Mouse (Mus musculus) kidney, embryonic 15.5 days (tissue): Measurements from ENCODE around the gene Tomm40l. TPM values are rescaled to one million over a fixed set of nuclear protein-coding genes. Genes with fewer than 3 reads are reported as not detected.

Experiments used
- ATAC-seq: fragments of 200-750 bp; cut with Nextera tagmentation; replicated peaks from 2 replicates; pipeline ENCODE4 v1.8.0; 2017; ENCODE audit warnings: moderate TSS enrichment; ENCODE audit not compliant: low FRiP score
- H3K27ac ChIP-seq: fragments of 300-500 bp; sonication (generic); 2 replicates; pipeline ENCODE4 v1.5.1; 2015; ENCODE audit warnings: mild to moderate bottlenecking, inconsistent platforms
- H3K27me3 ChIP-seq: fragments of 300-500 bp; sonication (generic); 2 replicates; pipeline ENCODE4 v1.6.1; 2015; ENCODE audit warnings: inconsistent platforms
- H3K36me3 ChIP-seq: fragments of 300-500 bp; sonication (generic); 2 replicates; pipeline ENCODE4 v1.6.1; 2015; ENCODE audit warnings: inconsistent platforms
- H3K4me1 ChIP-seq: fragments of 300-500 bp; sonication (generic); 2 replicates; pipeline ENCODE4 v1.6.1; 2015; ENCODE audit warnings: inconsistent platforms
- H3K4me2 ChIP-seq: fragments of 300-500 bp; sonication (generic); 2 replicates; pipeline ENCODE4 v1.6.1; 2015; ENCODE audit warnings: moderate library complexity, mild to moderate bottlenecking, inconsistent platforms
- H3K4me3 ChIP-seq: fragments of 300-500 bp; sonication (generic); replicated peaks from 2 replicates; pipeline ENCODE4 v1.5.1; 2015; ENCODE audit warnings: mild to moderate bottlenecking, inconsistent platforms
- H3K9ac ChIP-seq: fragments of 300-500 bp; sonication (generic); 2 replicates; pipeline ENCODE4 v1.6.1; 2015; ENCODE audit warnings: mild to moderate bottlenecking, inconsistent platforms
- H3K9me3 ChIP-seq: fragments of 300-500 bp; sonication (generic); replicated peaks from 2 replicates; pipeline ENCODE4 v1.6.1; 2016; ENCODE audit warnings: inconsistent platforms
- WGBS: fragments of 180-500 bp; shearing (Covaris S2); methylation state at CpG from one replicate; pipeline ENCODE4 v1.1.7; 2015; ENCODE audit warnings: mixed read lengths; 5-methylcytosine and 5-hydroxymethylcytosine counted together
- polyA plus RNA-seq: library from polyadenylated mRNA; unstranded; fragments of >200 nt; fragmentation: Nextera tagmentation; extraction: Ambion mirVana; gene quantifications from 2 replicates; pipeline ENCODE4 v1.2.1, GENCODE M21; 2015

Gene Tomm40l
- polyA plus RNA-seq, 1 experiment from 2014 or later, result 35.4 TPM

DNA sequence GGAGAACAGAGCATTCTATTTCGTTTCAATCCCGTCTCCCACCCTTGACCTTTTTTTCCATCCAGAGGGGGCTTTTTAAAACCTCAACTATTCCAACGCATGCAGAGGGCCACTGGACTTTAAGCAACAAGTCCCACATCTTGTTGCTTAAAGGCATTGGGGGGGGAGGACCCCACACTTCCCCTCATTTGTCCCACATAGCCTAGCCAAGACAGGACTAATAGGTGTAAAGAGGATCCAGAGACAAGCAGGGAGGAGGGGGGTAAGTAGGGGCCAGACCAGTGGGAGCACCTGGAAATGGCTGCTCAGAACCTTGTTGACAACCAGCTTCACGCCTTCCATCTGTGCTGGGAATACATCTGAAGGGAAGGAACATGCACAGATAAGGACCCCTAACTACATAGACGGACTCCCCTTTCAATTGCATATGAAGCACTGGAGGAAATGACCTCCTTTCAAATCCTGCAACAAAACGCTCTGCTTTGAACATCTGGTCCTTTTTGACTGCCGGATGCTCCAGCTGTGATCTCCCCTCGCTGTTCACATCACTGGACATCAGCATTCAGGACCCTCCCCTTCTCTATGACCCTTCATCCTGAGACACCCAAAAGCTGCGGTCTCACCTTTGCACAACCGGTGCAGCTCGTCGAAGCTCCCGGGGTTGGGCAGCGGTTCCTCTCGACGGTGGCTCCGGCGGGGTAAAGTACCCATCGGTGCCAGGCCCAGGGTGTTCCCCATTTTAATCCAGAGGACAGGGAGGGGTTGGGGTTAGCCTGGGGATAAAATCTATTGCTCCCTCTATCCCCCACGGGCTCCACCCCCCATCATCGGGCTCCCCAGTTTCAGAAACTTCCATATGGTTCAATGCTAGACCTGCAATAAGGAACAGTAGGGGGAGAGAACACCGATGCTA, 777 bp downstream of the Tomm40l start:
- Histone ChIP-seq H3K36me3 (peaks cover 27% of the 10 kb centered on the region), H3K27me3 (no peaks in the 10 kb centered on the region), H3K27ac (peak overlapping the region; percentile 64; the same call in 1 of the 2 replicates), H3K9me3 (no peaks in the 10 kb centered on the region), H3K4me1 (peaks cover 20% of the 10 kb centered on the region), H3K4me3 (peak overlapping the region; percentile 74), H3K4me2 (peak overlapping the region; percentile 73), H3K9ac (peak overlapping the region; percentile 59)
- peak; percentile 0; the same call in 1 of the 2 replicates for ATAC-seq
- WGBS, result 4% methylated on average over 22 of the region's 22 CpGs

DNA sequence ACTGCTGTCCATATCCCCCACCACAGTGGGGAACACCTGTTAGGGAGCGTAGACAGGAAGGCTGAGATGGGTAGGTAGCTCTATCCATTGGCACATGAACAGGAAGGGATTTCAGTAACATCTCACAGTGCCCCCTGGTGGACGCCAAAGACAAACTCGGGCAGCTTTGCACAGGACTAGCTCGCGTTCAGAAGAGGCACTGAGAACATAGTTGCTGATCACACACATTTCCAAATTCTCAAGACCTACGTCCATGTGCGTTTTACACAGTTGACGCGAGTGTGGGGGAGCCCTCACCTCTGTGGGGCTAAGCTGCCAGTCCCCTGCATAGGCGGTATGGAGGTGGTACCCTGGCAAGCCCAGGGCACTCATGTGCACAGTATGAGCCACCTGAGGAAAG, 1.4 kb downstream of the Tomm40l start:
- Histone ChIP-seq H3K27ac (no peak overlapping the region), H3K9ac (peak overlapping the region; percentile 59; the same call in 1 of the 2 replicates), H3K4me3 (peak overlapping the region; percentile 74), H3K27me3 (no peaks in the 10 kb centered on the region), H3K36me3 (peaks cover 27% of the 10 kb centered on the region), H3K4me2 (peak overlapping the region; percentile 73), H3K4me1 (peaks cover 20% of the 10 kb centered on the region), H3K9me3 (no peaks in the 10 kb centered on the region)
- 6% methylated on average over 10 of the region's 10 CpGs for WGBS
- 0 out of 2 replicates have a peak, but pooled peaks have one; percentile 9 for ATAC-seq

DNA sequence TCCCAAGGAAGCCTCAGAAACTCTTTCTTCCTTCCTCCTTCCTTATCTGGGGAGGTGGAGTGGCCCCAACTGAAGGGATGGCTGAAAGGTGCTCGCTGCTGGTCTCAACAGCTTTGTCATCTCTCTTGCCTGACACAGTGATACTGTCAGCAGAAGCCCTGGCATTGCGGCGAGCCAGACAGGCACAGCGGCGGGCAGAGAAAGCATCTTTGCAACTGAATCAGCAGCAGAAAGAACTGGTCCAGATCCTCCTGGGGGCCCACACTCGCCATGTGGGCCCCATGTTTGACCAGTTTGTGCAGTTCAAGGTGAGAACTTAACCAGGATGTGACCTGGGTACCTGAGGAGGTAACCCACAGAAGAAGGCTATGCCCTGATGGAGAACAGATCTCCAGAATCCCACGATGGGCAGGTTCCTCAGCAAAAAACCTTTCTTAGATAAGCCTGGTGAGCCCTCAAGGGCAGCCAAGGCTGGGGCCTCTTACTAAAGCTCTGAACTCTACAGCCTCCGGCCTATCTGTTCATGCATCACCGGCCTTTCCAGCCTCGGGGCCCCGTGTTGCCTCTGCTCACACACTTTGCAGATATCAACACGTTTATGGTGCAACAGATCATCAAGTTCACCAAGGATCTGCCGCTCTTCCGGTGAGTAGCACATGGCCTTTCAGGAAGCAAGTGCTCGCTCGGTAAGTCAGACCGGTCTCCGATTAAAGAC, 5.9 kb downstream of the Tomm40l start:
- peaks cover 10% of the 10 kb centered on the region for H3K4me1 ChIP-seq
- ATAC-seq, result no peak
- H3K27me3 ChIP-seq, result no peaks in the 10 kb centered on the region
- H3K4me3 ChIP-seq, result no peak overlapping the region
- peaks cover 27% of the 10 kb centered on the region for H3K36me3 ChIP-seq
- H3K9ac ChIP-seq, result no peak overlapping the region
- WGBS, result 79% methylated on average over 18 of the region's 18 CpGs
- no peak overlapping the region for H3K27ac ChIP-seq
- no peak overlapping the region for H3K4me2 ChIP-seq
- H3K9me3 ChIP-seq, result no peaks in the 10 kb centered on the region

DNA sequence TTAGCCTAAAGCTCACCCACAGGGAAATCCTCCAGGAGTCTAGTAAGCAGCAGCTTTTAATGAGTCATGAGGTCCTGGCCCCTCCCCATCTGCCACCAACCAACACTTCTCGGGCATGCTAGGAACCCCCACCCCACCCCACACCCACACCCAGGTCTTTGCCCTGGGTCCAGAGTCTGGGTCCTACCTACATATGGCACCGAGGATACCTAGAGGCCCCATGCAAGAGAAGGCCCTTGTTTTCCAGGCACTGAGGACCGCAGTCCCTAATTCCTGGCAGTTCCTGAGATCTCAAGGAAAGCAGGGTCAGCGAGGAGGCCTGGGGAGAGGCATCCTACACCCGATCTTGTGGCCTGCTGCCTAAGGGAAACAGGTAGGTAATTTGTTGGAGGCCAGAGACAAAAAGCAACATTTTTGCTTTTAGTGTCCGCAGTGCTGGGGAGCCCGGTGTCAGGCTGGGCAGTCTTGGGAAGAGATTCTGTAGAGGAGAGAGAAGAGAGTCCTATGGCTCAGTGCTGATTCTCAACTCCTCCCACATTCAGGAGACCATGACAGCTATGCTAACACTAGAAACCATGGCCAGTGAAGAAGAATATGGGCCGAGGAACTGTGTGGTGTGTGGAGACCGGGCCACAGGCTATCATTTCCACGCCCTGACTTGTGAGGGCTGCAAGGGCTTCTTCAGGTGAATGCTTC, 8.4 kb downstream of the Tomm40l start, which contains the start of gene Nr1i3:
Nr1i3 (plus strand) TSS at position 170 of the 696 bp plus-strand sequence.
- peaks cover 4% of the 10 kb centered on the region for H3K4me1 ChIP-seq
- H3K4me3 ChIP-seq, result no peak within 1 kb of the TSS
- H3K27ac ChIP-seq, result no peak within 1 kb of the TSS
- WGBS, result 67% methylated on average over 10 of the region's 10 CpGs
- no peaks in the 10 kb centered on the region for H3K9me3 ChIP-seq
- H3K9ac ChIP-seq, result no peak within 1 kb of the TSS
- no peak within 1 kb of the TSS for H3K4me2 ChIP-seq
- peaks cover 12% of the 10 kb centered on the region for H3K36me3 ChIP-seq
- ATAC-seq, result no peak; the same call in 1 of the 2 replicates
- no peaks in the 10 kb centered on the region for H3K27me3 ChIP-seq

DNA sequence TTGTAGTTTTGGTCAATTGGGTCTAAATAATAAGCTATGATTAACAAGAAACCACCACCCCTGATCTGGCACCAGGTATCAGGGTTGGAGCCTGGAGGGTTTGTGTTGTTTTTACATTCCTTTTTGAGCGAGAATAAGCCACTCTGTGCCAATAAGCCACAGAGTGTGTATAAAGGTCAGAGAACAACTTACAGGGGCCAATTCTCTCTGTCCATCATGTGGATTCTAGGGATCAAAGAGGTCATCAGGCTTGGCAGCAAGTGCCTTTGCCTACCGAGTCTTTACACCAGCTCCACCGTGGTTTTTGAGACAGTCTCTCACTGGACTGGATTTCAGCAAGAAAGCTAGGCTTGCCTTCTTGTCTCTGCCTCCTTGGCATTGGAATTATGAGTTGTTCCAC, 9.5 kb downstream of the Tomm40l start:
- H3K4me3 ChIP-seq, result no peak overlapping the region
- H3K4me1 ChIP-seq, result peaks cover 4% of the 10 kb centered on the region
- no peak overlapping the region for H3K27ac ChIP-seq
- no peak overlapping the region for H3K9ac ChIP-seq
- H3K4me2 ChIP-seq, result no peak overlapping the region
- no peaks in the 10 kb centered on the region for H3K27me3 ChIP-seq
- no peak for ATAC-seq
- no peaks in the 10 kb centered on the region for H3K9me3 ChIP-seq
- 39% methylated on average over 3 of the region's 3 CpGs for WGBS
- H3K36me3 ChIP-seq, result 0 out of 2 replicates have a peak, but pooled peaks cover under 1% of the 10 kb centered on the region

DNA sequence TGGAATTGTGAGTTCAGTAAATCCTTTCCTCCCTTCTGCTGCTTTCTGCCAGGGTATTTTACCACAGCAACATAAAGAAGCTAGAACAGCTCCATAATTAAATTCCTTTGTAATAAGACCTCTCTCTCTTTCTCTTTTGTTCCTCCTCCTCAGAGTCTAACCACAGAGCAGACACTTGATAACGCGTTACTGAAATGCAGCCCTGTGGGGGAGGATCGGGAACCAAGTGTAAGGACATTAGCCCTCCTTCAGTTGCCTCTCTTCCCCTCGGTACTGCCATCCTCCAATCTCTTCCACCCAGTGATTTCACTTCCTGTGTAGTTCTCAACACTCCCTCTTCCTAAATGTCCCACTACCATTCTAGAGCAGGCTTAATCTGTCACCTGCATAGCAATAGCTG, 12.9 kb downstream of the Tomm40l start:
- no peak overlapping the region for H3K4me3 ChIP-seq
- no peaks in the 10 kb centered on the region for H3K27me3 ChIP-seq
- 14% methylated on average over 4 of the region's 4 CpGs for WGBS
- no peaks in the 10 kb centered on the region for H3K9me3 ChIP-seq
- H3K36me3 ChIP-seq, result no peaks in the 10 kb centered on the region
- no peak overlapping the region for H3K27ac ChIP-seq
- no peak overlapping the region for H3K9ac ChIP-seq
- H3K4me2 ChIP-seq, result no peak overlapping the region
- H3K4me1 ChIP-seq, result peaks cover 4% of the 10 kb centered on the region
- ATAC-seq, result peak; percentile 58; the same call in 1 of the 2 replicates

DNA sequence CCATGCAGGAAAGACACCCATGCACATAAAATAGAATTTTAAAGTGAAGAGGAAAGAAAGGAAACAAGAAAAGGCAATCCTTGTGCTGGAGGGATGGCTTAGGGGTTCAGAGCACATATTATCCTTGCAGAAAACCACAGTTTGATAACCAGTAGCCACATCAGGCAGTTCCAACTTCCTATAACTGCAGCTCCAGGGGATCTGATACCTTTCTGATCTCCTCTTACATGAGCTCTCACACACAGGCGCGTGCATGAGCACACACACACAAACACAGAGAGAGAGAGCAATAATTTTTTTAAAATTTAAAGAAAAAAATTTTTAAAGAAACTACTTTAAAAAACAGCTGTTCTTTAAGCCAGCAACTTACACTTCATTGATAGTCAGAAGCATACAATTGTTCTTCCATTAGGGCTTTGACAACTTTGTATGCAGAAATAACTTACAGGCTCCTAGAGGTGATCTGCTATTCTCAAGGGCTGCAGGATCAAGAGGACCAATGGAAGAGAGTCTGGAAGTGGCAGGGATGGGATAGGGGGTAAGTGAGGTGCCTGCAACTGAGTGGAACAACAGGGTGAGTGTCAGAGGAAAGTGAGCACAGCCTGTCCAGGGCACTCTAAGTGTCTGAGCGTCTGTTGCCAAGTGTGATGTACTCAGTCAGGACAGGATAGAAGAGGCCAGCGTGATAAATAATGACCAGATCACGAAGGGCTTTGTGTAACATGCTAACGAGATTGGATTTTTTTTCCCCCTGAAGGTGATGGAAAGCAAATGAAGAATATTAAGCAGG, 16.4 kb downstream of the Tomm40l start:
- no peaks in the 10 kb centered on the region for H3K36me3 ChIP-seq
- H3K4me3 ChIP-seq, result no peak overlapping the region
- peaks cover 4% of the 10 kb centered on the region for H3K4me1 ChIP-seq
- H3K27ac ChIP-seq, result no peak overlapping the region
- no peak overlapping the region for H3K4me2 ChIP-seq
- H3K9me3 ChIP-seq, result no peaks in the 10 kb centered on the region
- WGBS, result 59% methylated on average over 6 of the region's 6 CpGs
- H3K27me3 ChIP-seq, result no peaks in the 10 kb centered on the region
- no peak overlapping the region for H3K9ac ChIP-seq
- no peak for ATAC-seq

DNA sequence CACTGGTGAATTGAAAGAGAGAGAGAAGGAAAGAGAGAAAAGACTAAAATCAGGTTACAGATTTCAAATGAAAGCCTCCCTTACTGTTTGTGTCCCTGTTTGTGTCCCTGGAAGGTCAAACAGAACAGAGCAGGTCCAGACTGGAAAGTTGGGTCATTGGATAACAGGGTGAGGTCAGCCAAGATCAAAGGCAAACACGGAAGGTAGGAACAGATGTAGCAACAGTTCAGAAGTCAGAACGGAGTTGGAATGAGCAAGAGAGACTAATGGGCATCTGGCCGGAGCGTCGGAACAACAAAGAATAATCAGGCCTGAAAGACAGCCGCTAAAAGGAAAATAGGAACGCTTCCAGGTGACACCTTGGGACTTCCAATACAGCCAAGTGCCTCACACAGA, 18.1 kb downstream of the Tomm40l start:
- H3K4me2 ChIP-seq, result no peak overlapping the region
- no peaks in the 10 kb centered on the region for H3K36me3 ChIP-seq
- no peak overlapping the region for H3K27ac ChIP-seq
- H3K9me3 ChIP-seq, result no peaks in the 10 kb centered on the region
- H3K27me3 ChIP-seq, result no peaks in the 10 kb centered on the region
- 60% methylated on average over 7 of the region's 7 CpGs for WGBS
- ATAC-seq, result no peak
- no peak overlapping the region for H3K4me3 ChIP-seq
- H3K9ac ChIP-seq, result no peak overlapping the region
- H3K4me1 ChIP-seq, result no peaks in the 10 kb centered on the region

DNA sequence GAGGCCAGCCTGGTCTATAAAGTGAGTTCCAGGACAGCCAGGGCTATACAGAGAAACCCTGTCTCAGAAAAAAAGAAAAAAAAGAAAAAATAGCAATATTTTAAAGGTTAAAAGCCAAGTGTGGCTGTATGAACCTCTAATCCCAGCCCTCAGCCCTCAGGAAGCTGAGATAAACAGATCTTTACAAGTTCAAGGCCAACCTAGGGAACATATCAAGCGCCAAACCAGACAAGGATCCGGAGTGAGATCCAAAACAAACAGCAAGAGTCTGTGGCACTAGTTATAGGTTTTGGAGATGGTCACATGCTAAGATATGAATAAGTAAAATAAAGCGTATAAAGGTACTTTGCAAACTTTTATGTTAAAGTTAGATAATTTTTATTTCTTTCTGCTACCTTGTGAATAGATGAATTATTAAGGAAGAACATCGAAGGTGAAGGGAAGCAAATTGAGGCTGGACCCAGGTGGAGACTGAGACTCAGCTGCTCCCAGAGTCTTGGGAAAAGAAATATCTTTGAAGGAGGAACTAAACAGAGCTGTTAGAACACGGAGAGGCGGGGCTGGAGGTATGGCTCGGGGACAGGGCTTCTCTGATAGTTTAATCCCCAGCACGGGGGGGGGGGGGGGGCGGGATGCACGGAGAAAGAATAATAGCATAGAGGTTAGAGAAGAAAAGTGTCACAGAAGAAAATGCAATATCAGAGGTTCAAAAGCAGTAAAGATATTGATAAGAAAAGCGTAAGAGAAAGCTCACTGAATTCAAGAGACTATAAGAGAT, 18.7 kb downstream of the Tomm40l start:
- no peaks in the 10 kb centered on the region for H3K4me1 ChIP-seq
- no peak overlapping the region for H3K4me3 ChIP-seq
- H3K36me3 ChIP-seq, result no peaks in the 10 kb centered on the region
- H3K9ac ChIP-seq, result no peak overlapping the region
- no peaks in the 10 kb centered on the region for H3K9me3 ChIP-seq
- H3K27ac ChIP-seq, result no peak overlapping the region
- no peak overlapping the region for H3K4me2 ChIP-seq
- WGBS, result 65% methylated on average over 10 of the region's 11 CpGs
- no peak for ATAC-seq
- no peaks in the 10 kb centered on the region for H3K27me3 ChIP-seq

DNA sequence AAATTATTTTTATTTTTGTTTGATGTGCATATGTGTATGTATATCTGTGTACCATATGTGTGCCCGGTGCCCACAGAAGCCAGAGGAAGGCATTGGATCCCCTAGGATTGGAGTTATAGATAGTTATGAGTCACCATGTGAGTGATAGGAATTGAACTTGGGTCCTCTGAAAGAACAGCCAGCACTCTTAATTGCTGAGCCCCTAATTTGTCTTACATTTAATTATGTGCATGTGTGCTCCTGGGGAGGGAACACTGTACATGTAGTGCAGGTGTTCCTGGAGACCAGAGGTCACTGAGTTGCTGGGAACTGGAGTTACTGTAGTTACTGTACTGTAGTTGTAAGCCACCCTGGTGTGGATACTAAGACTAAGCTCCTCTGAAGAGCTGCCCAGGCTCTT, 21.5 kb downstream of the Tomm40l start:
- H3K27ac ChIP-seq, result no peak overlapping the region
- WGBS, result 100% methylated on average over 1 of the region's 1 CpGs
- no peak overlapping the region for H3K4me3 ChIP-seq

More for the DNA sequence above, 21.5 kb downstream of the Tomm40l start:
- H3K4me2 ChIP-seq, result no peak overlapping the region
- H3K36me3 ChIP-seq, result no peaks in the 10 kb centered on the region
- H3K27me3 ChIP-seq, result peaks cover 27% of the 10 kb centered on the region
- H3K4me1 ChIP-seq, result peaks cover 6% of the 10 kb centered on the region
- no peak overlapping the region for H3K9ac ChIP-seq
- ATAC-seq, result no peak
- no peaks in the 10 kb centered on the region for H3K9me3 ChIP-seq
